Mouse (Mus musculus) C2C12 (cell line): ENCODE measurements at regions not wholly inside any gene's neighbourhood (a gene's known extent, or its start where the extent isn't known, plus 50 kb on each side); places are given as distances from the start of the nearest gene placed in this dataset.

Source experiments
- H3K27me3 ChIP-seq: one replicate; pipeline ENCODE4 v1.6.1; 2011; ENCODE audit not compliant: control insufficient read depth, insufficient read depth, insufficient read length
- H3K36me3 ChIP-seq: one replicate; pipeline ENCODE4 v1.6.1; 2011; ENCODE audit not compliant: control insufficient read depth, insufficient read depth
- H3K4me3 ChIP-seq: one replicate; pipeline ENCODE4 v1.5.1; 2011; ENCODE audit warnings: mild to moderate bottlenecking, control low read depth; ENCODE audit not compliant: poor library complexity, insufficient read depth, severe bottlenecking
- H3K79me2 ChIP-seq: one replicate; pipeline ENCODE4 v1.6.1; 2011; ENCODE audit not compliant: control insufficient read depth, insufficient read depth
- H3K79me3 ChIP-seq: one replicate; pipeline ENCODE4 v1.6.1; 2011; ENCODE audit warnings: low read depth, control low read depth
- H3ac ChIP-seq: one replicate; pipeline ENCODE3; 2011; ENCODE audit warnings: low read depth; ENCODE audit not compliant: control insufficient read depth, insufficient read length
- CEBPB ChIP-seq: IDR thresholded peaks from one replicate; pipeline ENCODE4 v1.6.1; 2011; ENCODE audit warnings: low read depth, mild to moderate bottlenecking, control low read depth, moderate library complexity
- CTCF ChIP-seq: IDR thresholded peaks from one replicate; pipeline ENCODE4 v1.5.1; 2011; ENCODE audit not compliant: control insufficient read depth, insufficient read depth, insufficient read length
- FOSL1 ChIP-seq: IDR thresholded peaks from one replicate; pipeline ENCODE4 v1.8.0; 2011; ENCODE audit warnings: mild to moderate bottlenecking, low read length; ENCODE audit not compliant: poor library complexity, insufficient read depth, severe bottlenecking
- MAX ChIP-seq: IDR thresholded peaks from one replicate; pipeline ENCODE4 v1.6.1; 2011; ENCODE audit warnings: mild to moderate bottlenecking, control low read depth
- MYOD1 ChIP-seq: IDR thresholded peaks from one replicate; pipeline ENCODE4 v1.6.1; 2011; ENCODE audit warnings: low read depth; ENCODE audit not compliant: control insufficient read depth, insufficient read length
- MYOG ChIP-seq: IDR thresholded peaks from one replicate; pipeline ENCODE4 v1.6.1; 2011; ENCODE audit not compliant: control insufficient read depth, insufficient read length; ENCODE audit errors: extremely low read depth
- USF1 ChIP-seq: IDR thresholded peaks from one replicate; pipeline ENCODE4 v1.6.1; 2011; ENCODE audit warnings: low read depth, mild to moderate bottlenecking, control low read depth, moderate library complexity

GRCm38 (mm10) chr4:94427581-94427980 is 128.8 kb upstream of the Gm10306 start:
- no peak for TF ChIP-seq USF1
- H3K27me3 ChIP-seq = no peaks in the 10 kb centered on the region
- no peaks in the 10 kb centered on the region for H3K79me3 ChIP-seq
- H3K4me3 ChIP-seq = no peak overlapping the region
- H3ac ChIP-seq = no peak overlapping the region
- no peaks in the 10 kb centered on the region for H3K36me3 ChIP-seq
- no peaks in the 10 kb centered on the region for H3K79me2 ChIP-seq

GRCm38 (mm10) chr4:94432005-94432404 is 124.3 kb upstream of the Gm10306 start:
- H3K36me3 ChIP-seq = no peaks in the 10 kb centered on the region
- H3K79me3 ChIP-seq = no peaks in the 10 kb centered on the region
- no peak overlapping the region for H3K4me3 ChIP-seq
- H3ac ChIP-seq = no peak overlapping the region
- no peaks in the 10 kb centered on the region for H3K27me3 ChIP-seq
- no peak for TF ChIP-seq CEBPB
- TF ChIP-seq MAX = no peak
- no peak for TF ChIP-seq USF1
- no peak for TF ChIP-seq CTCF
- no peak for TF ChIP-seq MYOG
- TF ChIP-seq MYOD1 = no peak
- no peak for TF ChIP-seq FOSL1
- no peaks in the 10 kb centered on the region for H3K79me2 ChIP-seq

GRCm38 (mm10) chr4:94437717-94438435 is 118.5 kb upstream of the Gm10306 start:
- H3K27me3 ChIP-seq = no peaks in the 10 kb centered on the region
- TF ChIP-seq MYOG (no peak), MYOD1 (no peak), MAX (no peak), USF1 (no peak), CTCF (no peak)

GRCm38 (mm10) chr4:94439159-94439836 is 117.0 kb upstream of the Gm10306 start:
- H3K27me3 ChIP-seq = no peaks in the 10 kb centered on the region
- H3K4me3 ChIP-seq = no peak overlapping the region
- TF ChIP-seq MAX (no peak), CTCF (no peak), CEBPB (no peak), USF1 (no peak), FOSL1 (no peak), MYOD1 (no peak), MYOG (no peak)
- H3K79me3 ChIP-seq = no peaks in the 10 kb centered on the region
- H3ac ChIP-seq = no peak overlapping the region
- H3K36me3 ChIP-seq = no peaks in the 10 kb centered on the region
- H3K79me2 ChIP-seq = no peaks in the 10 kb centered on the region

More at GRCm38 (mm10) chr4:94437717-94438435, 118.5 kb upstream of the Gm10306 start:
- Histone ChIP-seq H3K4me3 (no peak overlapping the region), H3ac (no peak overlapping the region), H3K36me3 (no peaks in the 10 kb centered on the region), H3K79me3 (no peaks in the 10 kb centered on the region), H3K79me2 (no peaks in the 10 kb centered on the region)

- TF ChIP-seq MYOD1 (no peak), CEBPB (no peak), USF1 (no peak), FOSL1 (no peak), MAX (no peak), MYOG (no peak), CTCF (no peak)
- Histone ChIP-seq H3ac (no peak overlapping the region), H3K79me2 (no peaks in the 10 kb centered on the region), H3K4me3 (no peak overlapping the region), H3K79me3 (no peaks in the 10 kb centered on the region), H3K27me3 (no peaks in the 10 kb centered on the region), H3K36me3 (no peaks in the 10 kb centered on the region)
Measured at GRCm38 (mm10) chr4:94446604-94447003, 109.7 kb upstream of the Gm10306 start.
